Mouse (Mus musculus) small intestine, adult 2 months (tissue): Measurements from ENCODE around the gene Ip6k1.

Source experiments
- CTCF ChIP-seq: fragments of 200-500 bp; IDR thresholded peaks from 2 replicates; pipeline ENCODE4 v1.5.1; 2012; ENCODE audit warnings: low read depth, mild to moderate bottlenecking, control low read depth, inconsistent platforms, low read length, moderate library complexity, mixed read lengths; ENCODE audit not compliant: insufficient replicate concordance, insufficient read length; ENCODE audit errors: extremely low read depth
- POLR2A ChIP-seq: fragments of 200-500 bp; IDR thresholded peaks from 2 replicates; pipeline ENCODE4 v1.6.1; 2012; ENCODE audit warnings: low read depth, mild to moderate bottlenecking, control low read depth, inconsistent platforms, low read length, moderate library complexity

- TF ChIP-seq CTCF (no peak), POLR2A (no peak)
These were observed 46.5 kb upstream of the Ip6k1 start for GRCm38 (mm10) chr9:107955613-107956289.
